Mouse (Mus musculus): ENCODE measurements around the gene Olfr491.

Gene Olfr491

GRCm38 (mm10) chr7:108313151-108313550, at the start of gene Olfr491:
Gene Olfr491 (plus strand): TSS chr7:108313451.
- no peak for DNase-seq

GRCm38 (mm10) chr7:108288834-108289233, 24.4 kb upstream of the Olfr491 start, which contains the start of gene Olfr490:
Gene Olfr490 (minus strand): TSS chr7:108288934.
- no peak for DNase-seq

- no peak for DNase-seq
Observed at GRCm38 (mm10) chr7:108323574-108323973, 10.3 kb downstream of the Olfr491 start, which contains the start of gene Olfr492. Gene Olfr492 (minus strand): TSS chr7:108323674.

DNA sequence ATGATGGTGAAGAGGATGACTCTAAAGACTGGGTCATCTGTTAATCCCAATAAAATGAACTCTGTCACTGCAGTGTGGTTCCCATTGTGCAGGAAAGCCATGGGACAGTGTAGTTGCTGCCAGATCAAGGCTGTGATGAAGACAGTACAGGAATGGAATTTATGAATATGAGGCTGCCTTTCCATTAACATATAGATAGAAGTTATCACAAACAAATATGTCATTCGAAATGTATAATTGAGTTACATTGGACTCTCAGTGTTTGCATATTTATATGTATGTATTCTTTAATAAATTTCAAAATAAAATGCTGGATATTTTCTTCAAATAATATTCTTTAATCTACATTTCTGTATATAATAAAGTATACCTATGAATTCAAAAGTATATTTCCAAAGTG, 33.6 kb downstream of the Olfr491 start, which contains the start of gene Olfr493:
TSS of gene Olfr493 (minus strand) at position 101 of the 400 bp plus-strand sequence.
- DNase-seq: no peak

DNA sequence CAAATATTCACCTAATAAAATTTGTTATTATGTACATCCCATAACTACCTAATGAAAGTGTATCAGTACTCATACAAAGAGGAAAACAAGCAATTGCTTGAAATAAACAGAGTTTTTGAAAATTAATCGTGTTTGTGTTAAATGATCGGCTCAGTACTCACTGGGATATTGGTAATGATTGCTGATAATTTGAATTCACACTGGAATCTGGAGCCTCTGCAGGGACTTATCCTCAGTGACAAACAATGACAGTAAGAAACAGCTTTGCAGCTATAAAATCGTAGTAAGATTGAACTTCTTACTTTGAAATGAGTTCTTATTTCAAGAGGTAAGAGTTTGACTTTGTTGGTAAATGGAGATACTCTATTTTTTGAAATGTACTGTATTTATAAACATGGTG, 51.8 kb downstream of the Olfr491 start, which contains the start of gene Olfr494:
TSS of gene Olfr494 (plus strand) at position 301 of the 400 bp plus-strand sequence.
- DNase-seq: no peak
